Mouse (Mus musculus) heart, postnatal 0 days (tissue): ENCODE measurements at regions not wholly inside any gene's neighbourhood (a gene's known extent, or its start where the extent isn't known, plus 50 kb on each side); places are given as distances from the start of the nearest gene placed in this dataset.

Experiments
- CTCF ChIP-seq: IDR thresholded peaks from 2 replicates; pipeline ENCODE4 v1.5.1; 2016; ENCODE audit warnings: antibody characterized with exemption, control low read depth, low read depth
- EP300 ChIP-seq: IDR thresholded peaks from 2 replicates; pipeline ENCODE4 v1.6.1; 2016; ENCODE audit warnings: antibody characterized with exemption, low read depth

- no peak for TF ChIP-seq CTCF
- no peak for TF ChIP-seq EP300
Observed at GRCm38 (mm10) chr15:11517892-11518291, 118.4 kb upstream of the Tars start.
